Mouse (Mus musculus) lung, embryonic 14.5 days (tissue): Measurements from ENCODE around the gene Cnih2. TPM values are rescaled to one million over a fixed set of nuclear protein-coding genes. Genes with fewer than 3 reads are reported as not detected.

Source experiments
- ATAC-seq: fragments of 200-750 bp; cut with Nextera tagmentation; 2 replicates; pipeline ENCODE4 v1.8.0; 2017; ENCODE audit warnings: mild to moderate bottlenecking, moderate TSS enrichment, moderate library complexity; ENCODE audit not compliant: insufficient read depth
- DNase-seq: peaks from one replicate; pipeline ENCODE4 v3.0.0-alpha.2; 2015
- H3K27ac ChIP-seq: fragments of 300-500 bp; sonication (generic); 2 replicates; pipeline ENCODE4 v1.5.1; 2014; ENCODE audit warnings: low read depth, mild to moderate bottlenecking, moderate library complexity
- H3K27me3 ChIP-seq: fragments of 300-500 bp; sonication (generic); 2 replicates; pipeline ENCODE4 v1.6.1; 2014; ENCODE audit warnings: low read length, control low read depth; ENCODE audit not compliant: insufficient read depth
- H3K36me3 ChIP-seq: fragments of 300-500 bp; sonication (generic); 2 replicates; pipeline ENCODE4 v1.6.1; 2014; ENCODE audit warnings: control low read depth; ENCODE audit not compliant: insufficient read depth
- H3K4me1 ChIP-seq: fragments of 300-500 bp; sonication (generic); 2 replicates; pipeline ENCODE4 v1.6.1; 2014; ENCODE audit warnings: antibody characterized with exemption, control low read depth; ENCODE audit not compliant: insufficient read depth
- H3K4me2 ChIP-seq: fragments of 300-500 bp; sonication (generic); 2 replicates; pipeline ENCODE4 v1.6.1; 2014; ENCODE audit warnings: mild to moderate bottlenecking
- H3K4me3 ChIP-seq: fragments of 300-500 bp; sonication (generic); 2 replicates; pipeline ENCODE4 v1.5.1; 2014; ENCODE audit warnings: low read depth, low read length
- H3K9ac ChIP-seq: fragments of 300-500 bp; sonication (generic); 2 replicates; pipeline ENCODE4 v1.6.1; 2014
- H3K9me3 ChIP-seq: fragments of 300-500 bp; sonication (generic); 2 replicates; pipeline ENCODE4 v1.6.1; 2016; ENCODE audit warnings: low read depth, low read length, control low read depth
- CTCF ChIP-seq: IDR thresholded peaks from 2 replicates; pipeline ENCODE4 v1.5.1; 2016; ENCODE audit warnings: antibody characterized with exemption, low read depth
- WGBS: fragments of 180-500 bp; shearing (Covaris S2); extraction: QIAGEN DNeasy Blood & Tissue Kit; methylation state at CpG from one replicate; pipeline ENCODE4 v1.1.7; 2014; 5-methylcytosine and 5-hydroxymethylcytosine counted together
- polyA plus RNA-seq: library from polyadenylated mRNA; unstranded; fragments of >200 nt; fragmentation: Nextera tagmentation; extraction: Ambion mirVana; gene quantifications from 2 replicates; pipeline ENCODE4 v1.2.1, GENCODE M21; 2014

Cnih2 gene
- polyA plus RNA-seq, 1 experiment from 2014 or later: 14.8 TPM

DNA sequence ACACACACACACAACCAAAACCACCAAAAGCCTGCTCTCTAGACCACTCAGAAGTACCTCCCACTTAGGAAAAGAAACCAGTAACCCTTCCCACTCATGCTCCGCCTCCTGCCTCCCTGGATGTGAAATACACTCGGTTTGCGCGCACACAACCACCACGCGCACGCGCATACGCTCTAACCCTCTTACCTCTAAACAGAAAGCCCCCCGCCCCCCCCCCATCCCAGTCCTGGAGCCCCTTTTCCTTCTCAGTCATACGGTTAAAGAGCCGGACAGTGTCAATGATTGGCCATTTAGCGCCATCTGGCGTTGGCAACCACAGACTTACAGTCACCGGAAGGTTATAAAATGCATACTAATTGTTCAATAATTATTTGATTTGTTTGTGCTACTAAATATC lies 25.3 kb downstream of the Cnih2 start:
- 0 out of 2 replicates have a peak, but pooled peaks cover 6% of the 10 kb centered on the region for H3K4me1 ChIP-seq
- H3K27ac ChIP-seq: peak overlapping the region; percentile 86
- no peaks in the 10 kb centered on the region for H3K9me3 ChIP-seq
- H3K36me3 ChIP-seq: no peaks in the 10 kb centered on the region
- TF ChIP-seq CTCF: peak; percentile 75
- H3K27me3 ChIP-seq: peaks cover 22% of the 10 kb centered on the region; the same call in 1 of the 2 replicates
- DNase-seq: peak; percentile 93
- peak overlapping the region; percentile 77 for H3K4me2 ChIP-seq
- peak; percentile 10; the same call in 1 of the 2 replicates for ATAC-seq
- no peak overlapping the region for H3K9ac ChIP-seq
- peak overlapping the region; percentile 62 for H3K4me3 ChIP-seq
- 2% methylated on average over 15 of the region's 15 CpGs for WGBS

- Histone ChIP-seq H3K4me3 (peak overlapping the region; percentile 62), H3K4me2 (peak overlapping the region; percentile 77), H3K9me3 (no peaks in the 10 kb centered on the region), H3K27me3 (peaks cover 24% of the 10 kb centered on the region; the same call in 1 of the 2 replicates), H3K9ac (0 out of 2 replicates have a peak overlapping the region, but pooled peaks have one; percentile 11), H3K27ac (peak overlapping the region; percentile 86), H3K36me3 (no peaks in the 10 kb centered on the region), H3K4me1 (peaks cover 8% of the 10 kb centered on the region; the same call in 1 of the 2 replicates)
- peak; percentile 7 for ATAC-seq
- 0 out of 2 replicates have a peak, but pooled peaks have one; percentile 7 for TF ChIP-seq CTCF
- DNase-seq: peak; percentile 81
- 2% methylated on average over 20 of the region's 20 CpGs for whole genome bisulfite sequencing
Observed at GRCm38 (mm10) chr19:5072389-5073019, 25.8 kb downstream of the Cnih2 start.

- TF ChIP-seq CTCF: no peak
- Histone ChIP-seq H3K9me3 (no peaks in the 10 kb centered on the region), H3K4me2 (peak overlapping the region; percentile 77), H3K27ac (peak overlapping the region; percentile 86), H3K4me1 (peaks cover 16% of the 10 kb centered on the region), H3K27me3 (peaks cover 32% of the 10 kb centered on the region; the same call in 1 of the 2 replicates), H3K36me3 (no peaks in the 10 kb centered on the region), H3K9ac (peak overlapping the region; percentile 57), H3K4me3 (peak overlapping the region; percentile 62)
- DNase-seq (peak; percentile 97), ATAC-seq (peak; percentile 84)
- WGBS: under 1% methylated on average over 40 of the region's 40 CpGs
Observed at GRCm38 (mm10) chr19:5071545-5072369, 26.6 kb downstream of the Cnih2 start.

DNA sequence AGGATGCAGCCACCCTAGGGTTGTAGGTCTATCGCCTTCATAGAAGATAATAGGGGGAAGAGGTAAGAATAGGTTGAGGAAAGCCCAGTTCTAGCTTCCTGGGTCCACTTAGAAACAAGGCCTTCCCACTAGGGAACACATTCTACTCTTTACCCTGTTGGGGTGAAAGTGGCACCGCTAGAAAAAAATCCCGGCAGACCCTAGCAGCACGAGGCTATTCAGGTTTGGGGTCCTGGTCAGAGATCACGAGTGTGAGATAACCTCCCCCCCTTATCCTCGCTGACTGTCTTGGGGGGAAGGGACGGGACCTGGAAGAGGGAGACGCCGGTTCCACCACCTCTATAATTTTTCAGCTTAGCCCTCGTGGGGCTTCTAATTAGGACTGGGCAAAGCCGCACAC lies 27.2 kb downstream of the Cnih2 start:
- Histone ChIP-seq H3K4me1 (peaks cover 18% of the 10 kb centered on the region), H3K9me3 (no peaks in the 10 kb centered on the region), H3K4me3 (peak overlapping the region; percentile 62), H3K36me3 (no peaks in the 10 kb centered on the region), H3K27ac (peak overlapping the region; percentile 86), H3K27me3 (peaks cover 32% of the 10 kb centered on the region; the same call in 1 of the 2 replicates), H3K4me2 (peak overlapping the region; percentile 77), H3K9ac (peak overlapping the region; percentile 57)
- DNase-seq: no peak
- no peak for TF ChIP-seq CTCF
- 5% methylated on average over 11 of the region's 11 CpGs for WGBS
- ATAC-seq: no peak

GRCm38 (mm10) chr19:5069978-5070377 lies 28.3 kb downstream of the Cnih2 start:
- TF ChIP-seq CTCF: no peak
- Histone ChIP-seq H3K36me3 (no peaks in the 10 kb centered on the region), H3K9me3 (no peaks in the 10 kb centered on the region), H3K4me3 (peak overlapping the region; percentile 62), H3K27me3 (peaks cover 32% of the 10 kb centered on the region; the same call in 1 of the 2 replicates), H3K4me1 (peaks cover 24% of the 10 kb centered on the region), H3K9ac (peak overlapping the region; percentile 57), H3K4me2 (peak overlapping the region; percentile 77), H3K27ac (peak overlapping the region; percentile 5; the same call in 1 of the 2 replicates)
- 74% methylated on average over 7 of the region's 7 CpGs for WGBS
- DNase-seq: no peak
- no peak for ATAC-seq

DNA sequence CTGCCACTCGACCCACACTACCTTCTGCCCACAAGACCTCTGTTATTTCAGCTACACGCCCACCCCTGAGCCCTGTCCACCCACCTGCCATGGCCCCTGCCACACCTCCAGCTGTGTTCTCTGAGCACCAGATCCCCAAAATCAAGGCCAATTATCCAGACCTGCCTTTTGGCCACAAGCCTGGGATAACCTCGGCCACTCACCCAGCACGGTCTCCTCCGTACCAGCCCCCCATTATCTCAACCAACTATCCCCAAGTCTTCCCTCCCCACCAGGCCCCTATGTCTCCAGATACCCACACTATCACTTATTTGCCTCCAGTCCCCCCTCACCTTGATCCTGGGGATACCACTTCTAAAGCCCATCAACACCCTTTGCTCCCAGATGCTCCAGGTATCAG lies 28.8 kb downstream of the Cnih2 start:
- H3K27ac ChIP-seq: no peak overlapping the region
- H3K36me3 ChIP-seq: no peaks in the 10 kb centered on the region
- H3K9ac ChIP-seq: peak overlapping the region; percentile 76
- 71% methylated on average over 5 of the region's 5 CpGs for WGBS
- TF ChIP-seq CTCF: no peak
- H3K9me3 ChIP-seq: no peaks in the 10 kb centered on the region
- DNase-seq (no peak), ATAC-seq (no peak)
- H3K4me2 ChIP-seq: peak overlapping the region; percentile 77
- peak overlapping the region; percentile 62 for H3K4me3 ChIP-seq
- H3K4me1 ChIP-seq: peaks cover 27% of the 10 kb centered on the region
- peaks cover 32% of the 10 kb centered on the region; the same call in 1 of the 2 replicates for H3K27me3 ChIP-seq
